Mouse (Mus musculus) ES-Bruce4 (cell line): ENCODE results near the gene Gas6. TPM values are rescaled to one million over a fixed set of nuclear protein-coding genes. Genes with fewer than 3 reads are reported as not detected.

Experiments used
- H3K27ac ChIP-seq: 2 replicates; pipeline ENCODE4 v1.5.1; 2012; ENCODE audit warnings: low read length, inconsistent platforms; ENCODE audit not compliant: insufficient read depth
- H3K27me3 ChIP-seq: 2 replicates; pipeline ENCODE4 v1.6.1; 2012; ENCODE audit warnings: mild to moderate bottlenecking, low read length, inconsistent platforms; ENCODE audit not compliant: control insufficient read depth, poor library complexity, insufficient read depth, severe bottlenecking
- H3K36me3 ChIP-seq: 2 replicates; pipeline ENCODE4 v1.6.1; 2012; ENCODE audit warnings: inconsistent platforms, mild to moderate bottlenecking, low read length, moderate library complexity; ENCODE audit not compliant: control insufficient read depth, poor library complexity, insufficient read depth, severe bottlenecking
- H3K4me1 ChIP-seq: one replicate; pipeline ENCODE4 v1.8.1; 2011; ENCODE audit warnings: low read length; ENCODE audit not compliant: control insufficient read depth, insufficient read depth
- H3K4me3 ChIP-seq: 2 replicates; pipeline ENCODE4 v1.5.1; 2011; ENCODE audit warnings: low read depth, mild to moderate bottlenecking, low read length
- H3K9ac ChIP-seq: 2 replicates; pipeline ENCODE4 v1.6.1; 2012; ENCODE audit warnings: low read depth, mild to moderate bottlenecking, inconsistent platforms; ENCODE audit not compliant: poor library complexity, severe bottlenecking
- H3K9me3 ChIP-seq: replicated peaks from 2 replicates; pipeline ENCODE4 v1.6.1; 2012; ENCODE audit warnings: mild to moderate bottlenecking, low read length, inconsistent platforms; ENCODE audit not compliant: control insufficient read depth, poor library complexity, insufficient read depth, severe bottlenecking
- CTCF ChIP-seq: IDR thresholded peaks from one replicate; pipeline ENCODE4 v1.8.1; 2011; ENCODE audit warnings: low read depth, low read length
- EP300 ChIP-seq: IDR thresholded peaks from 2 replicates; pipeline ENCODE4 v1.6.1; 2011; ENCODE audit warnings: low read depth, low read length; ENCODE audit not compliant: insufficient read depth
- POLR2A ChIP-seq: IDR thresholded peaks from one replicate; pipeline ENCODE4 v1.8.1; 2011; ENCODE audit warnings: low read length; ENCODE audit not compliant: insufficient read depth
- polyA plus RNA-seq: library from polyadenylated mRNA; stranded (reverse); fragments of >200 nt; gene quantifications from 2 replicates; pipeline ENCODE4 v1.2.4, GENCODE M21; 2011; ENCODE audit warnings: low read depth; ENCODE audit not compliant: missing spikeins, insufficient read depth, insufficient read length

Gas6 gene
- polyA plus RNA-seq, 1 experiment: 14.9 TPM

DNA sequence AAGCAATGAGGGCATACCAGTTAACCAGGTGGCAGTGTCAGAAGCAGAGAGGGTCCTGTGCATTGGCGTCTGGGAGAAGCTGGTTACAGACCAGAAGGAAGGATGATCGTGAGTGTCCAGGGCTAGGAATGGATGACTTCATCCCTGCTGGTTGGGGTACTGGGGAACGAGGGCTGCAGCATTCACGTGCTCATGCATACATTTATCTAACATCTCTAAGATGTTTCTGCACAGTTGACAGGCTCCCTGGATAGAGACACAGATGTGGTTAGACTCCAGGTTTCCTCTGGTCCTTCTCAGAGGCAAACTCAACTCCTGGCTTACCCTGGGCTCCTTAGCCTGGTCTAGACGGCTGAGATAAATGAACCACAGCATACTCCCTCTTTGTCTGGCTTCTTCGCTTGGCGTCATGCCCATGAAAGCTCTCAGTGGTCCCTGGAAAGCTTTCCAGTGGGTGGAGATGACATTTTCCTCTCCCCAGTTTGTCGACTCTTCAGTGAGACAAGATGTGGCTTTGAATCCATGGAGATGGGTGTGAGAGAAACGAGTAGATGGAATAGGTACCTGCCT lies 37.4 kb upstream of the Gas6 start:
- no peaks in the 10 kb centered on the region for H3K36me3 ChIP-seq
- H3K4me1 ChIP-seq: no peaks in the 10 kb centered on the region
- no peaks in the 10 kb centered on the region for H3K9me3 ChIP-seq
- no peak overlapping the region for H3K4me3 ChIP-seq
- TF ChIP-seq EP300 (no peak), CTCF (no peak), POLR2A (no peak)
- no peaks in the 10 kb centered on the region for H3K27me3 ChIP-seq
- no peak overlapping the region for H3K27ac ChIP-seq
- no peak overlapping the region for H3K9ac ChIP-seq

- Histone ChIP-seq H3K9ac (no peak overlapping the region), H3K36me3 (no peaks in the 10 kb centered on the region), H3K9me3 (no peaks in the 10 kb centered on the region), H3K4me1 (no peaks in the 10 kb centered on the region), H3K27me3 (no peaks in the 10 kb centered on the region), H3K27ac (no peak overlapping the region), H3K4me3 (no peak overlapping the region)
- TF ChIP-seq POLR2A: no peak
- no peak for TF ChIP-seq EP300
- TF ChIP-seq CTCF: no peak
Observed at GRCm38 (mm10) chr8:13530941-13531340, 36.7 kb upstream of the Gas6 start.

DNA sequence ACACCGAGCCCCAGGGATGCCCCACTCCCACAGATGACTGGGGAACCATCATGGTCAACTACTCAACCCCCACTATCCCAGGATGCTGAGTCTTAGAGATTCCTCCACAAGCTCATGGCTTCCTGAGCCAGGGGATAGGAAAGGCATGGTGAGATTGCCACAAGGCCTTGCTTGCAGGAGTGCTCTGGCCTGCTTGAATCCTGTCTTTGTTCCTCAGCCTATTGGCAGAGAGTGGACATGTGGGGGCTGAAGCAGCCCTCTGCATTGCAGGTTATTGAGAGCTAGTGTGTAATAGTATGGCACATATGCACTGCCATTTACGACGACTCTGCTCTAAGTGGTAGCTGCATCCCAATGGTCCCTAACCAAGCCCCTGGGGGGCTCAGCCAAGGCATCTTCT lies 36.1 kb upstream of the Gas6 start:
- no peaks in the 10 kb centered on the region for H3K27me3 ChIP-seq
- no peak overlapping the region for H3K9ac ChIP-seq
- no peaks in the 10 kb centered on the region for H3K9me3 ChIP-seq
- H3K4me1 ChIP-seq: no peaks in the 10 kb centered on the region
- H3K27ac ChIP-seq: no peak overlapping the region
- no peak overlapping the region for H3K4me3 ChIP-seq
- no peaks in the 10 kb centered on the region for H3K36me3 ChIP-seq
- TF ChIP-seq CTCF: no peak
- no peak for TF ChIP-seq POLR2A
- TF ChIP-seq EP300: no peak

- no peak overlapping the region for H3K27ac ChIP-seq
- no peaks in the 10 kb centered on the region for H3K9me3 ChIP-seq
- no peak overlapping the region for H3K4me3 ChIP-seq
- no peaks in the 10 kb centered on the region for H3K4me1 ChIP-seq
- TF ChIP-seq POLR2A (no peak), EP300 (no peak), CTCF (no peak)
- no peak overlapping the region for H3K9ac ChIP-seq
- no peaks in the 10 kb centered on the region for H3K36me3 ChIP-seq
- H3K27me3 ChIP-seq: no peaks in the 10 kb centered on the region
Observed at GRCm38 (mm10) chr8:13529891-13530316, 35.6 kb upstream of the Gas6 start.

- H3K27me3 ChIP-seq: no peaks in the 10 kb centered on the region
- no peak overlapping the region for H3K9ac ChIP-seq
- H3K4me1 ChIP-seq: no peaks in the 10 kb centered on the region
- TF ChIP-seq POLR2A (no peak), CTCF (no peak), EP300 (no peak)
- H3K9me3 ChIP-seq: no peaks in the 10 kb centered on the region
- H3K36me3 ChIP-seq: no peaks in the 10 kb centered on the region
- H3K4me3 ChIP-seq: no peak overlapping the region
- no peak overlapping the region for H3K27ac ChIP-seq
Observed at GRCm38 (mm10) chr8:13529011-13529840, 34.9 kb upstream of the Gas6 start.

DNA sequence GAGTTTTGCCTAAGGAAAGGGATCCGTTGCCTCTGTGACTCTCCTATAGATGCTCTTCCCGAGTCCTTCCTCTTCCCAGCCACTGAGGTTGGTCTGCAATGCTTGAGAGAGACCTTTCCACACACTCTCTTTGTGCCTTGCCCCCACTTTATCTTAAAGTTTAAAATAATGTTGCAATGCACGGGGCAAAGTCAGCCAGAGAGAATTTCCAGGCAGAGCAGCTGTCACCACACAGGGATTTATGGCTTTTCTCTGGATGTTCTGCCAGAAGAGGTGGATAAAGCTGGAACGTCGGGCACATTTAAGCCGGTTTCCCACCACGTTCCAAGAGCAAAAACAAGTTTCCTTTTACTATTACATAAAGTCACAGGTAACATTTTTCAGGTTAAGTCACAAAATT lies 27.1 kb upstream of the Gas6 start:
- Histone ChIP-seq H3K27me3 (no peaks in the 10 kb centered on the region), H3K9me3 (no peaks in the 10 kb centered on the region), H3K9ac (no peak overlapping the region), H3K4me3 (no peak overlapping the region), H3K27ac (no peak overlapping the region), H3K4me1 (no peaks in the 10 kb centered on the region), H3K36me3 (no peaks in the 10 kb centered on the region)
- TF ChIP-seq EP300 (no peak), CTCF (no peak), POLR2A (no peak)
